Mouse (Mus musculus) heart, adult 2 months (tissue): ENCODE data around the gene Cbfb.

Experiments used
- CTCF ChIP-seq: fragments of 200-600 bp; IDR thresholded peaks from 2 replicates; pipeline ENCODE4 v1.8.1; 2022; ENCODE audit warnings: antibody characterized with exemption, mild to moderate bottlenecking, moderate library complexity
- POLR2A ChIP-seq: fragments of 200-500 bp; IDR thresholded peaks from 2 replicates; pipeline ENCODE4 v1.6.1; 2011; ENCODE audit warnings: mild to moderate bottlenecking, low read depth, low read length, control low read depth; ENCODE audit not compliant: insufficient read depth

GRCm38 (mm10) chr8:105205748-105206147, 35.3 kb downstream of the Cbfb start:
- TF ChIP-seq CTCF (no peak), POLR2A (no peak)
